Mouse (Mus musculus) midbrain, embryonic 16.5 days (tissue): Measurements from ENCODE around the gene Tarbp2. TPM values are rescaled to one million over a fixed set of nuclear protein-coding genes. Genes with fewer than 3 reads are reported as not detected.

Experiments
- ATAC-seq: fragments of 200-750 bp; cut with Nextera tagmentation; 2 replicates; pipeline ENCODE4 v1.8.0; 2017; ENCODE audit warnings: moderate TSS enrichment
- H3K27ac ChIP-seq: fragments of 300-500 bp; sonication (generic); 2 replicates; pipeline ENCODE4 v1.5.1; 2014; ENCODE audit warnings: mild to moderate bottlenecking, low read length, mixed read lengths
- H3K27me3 ChIP-seq: fragments of 300-500 bp; sonication (generic); 2 replicates; pipeline ENCODE4 v1.6.1; 2014; ENCODE audit warnings: low read depth, low read length, mixed read lengths; ENCODE audit not compliant: control insufficient read depth, insufficient read depth
- H3K36me3 ChIP-seq: fragments of 300-500 bp; sonication (generic); 2 replicates; pipeline ENCODE4 v1.6.1; 2014; ENCODE audit warnings: mild to moderate bottlenecking, low read length, moderate library complexity, mixed read lengths; ENCODE audit not compliant: control insufficient read depth, insufficient read depth
- H3K4me1 ChIP-seq: fragments of 300-500 bp; sonication (generic); 2 replicates; pipeline ENCODE4 v1.6.1; 2014; ENCODE audit warnings: mild to moderate bottlenecking, low read length, mixed read lengths; ENCODE audit not compliant: control insufficient read depth, insufficient read depth
- H3K4me2 ChIP-seq: fragments of 300-500 bp; sonication (generic); 2 replicates; pipeline ENCODE4 v1.6.1; 2014; ENCODE audit warnings: mild to moderate bottlenecking, low read length, mixed read lengths
- H3K4me3 ChIP-seq: fragments of 300-500 bp; sonication (generic); 2 replicates; pipeline ENCODE4 v1.5.1; 2014; ENCODE audit warnings: low read depth, mild to moderate bottlenecking, low read length, moderate library complexity, mixed read lengths
- H3K9ac ChIP-seq: fragments of 300-500 bp; sonication (generic); 2 replicates; pipeline ENCODE4 v1.6.1; 2014; ENCODE audit warnings: low read depth, low read length, mixed read lengths
- H3K9me3 ChIP-seq: fragments of 300-500 bp; sonication (generic); replicated peaks from 2 replicates; pipeline ENCODE4 v1.6.1; 2014; ENCODE audit warnings: mild to moderate bottlenecking, low read length, mixed read lengths; ENCODE audit not compliant: control insufficient read depth, poor library complexity, severe bottlenecking
- WGBS: fragments of 180-500 bp; shearing (Covaris S2); extraction: QIAGEN DNeasy Blood & Tissue Kit; methylation state at CpG from one replicate; pipeline ENCODE4 v1.1.7; 2014; 5-methylcytosine and 5-hydroxymethylcytosine counted together
- polyA plus RNA-seq: library from polyadenylated mRNA; unstranded; fragments of >200 nt; fragmentation: Nextera tagmentation; extraction: Ambion mirVana; gene quantifications from 2 replicates; pipeline ENCODE4 v1.2.1, GENCODE M21; 2015

The Tarbp2 gene
- polyA plus RNA-seq, 1 experiment from 2014 or later: 105 TPM

DNA sequence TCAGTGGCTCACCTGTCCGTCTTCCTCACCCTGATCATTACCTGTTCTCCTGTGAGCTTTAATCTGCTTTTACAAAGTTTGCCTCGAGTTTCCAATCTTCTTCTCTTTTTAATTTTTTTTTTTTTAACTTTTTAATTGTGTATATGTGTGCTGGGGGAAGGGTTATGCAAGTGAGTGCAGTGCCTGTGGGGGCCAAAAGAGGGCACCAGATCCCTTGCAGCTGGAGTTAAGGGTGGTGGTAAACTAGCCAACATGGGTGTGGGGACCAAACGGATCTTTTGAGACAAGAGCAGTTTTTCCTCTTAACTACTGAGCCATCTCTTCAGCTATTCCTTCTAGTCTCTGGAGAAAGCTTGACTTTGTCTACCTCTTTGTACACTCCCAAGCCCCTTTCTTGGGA, 9.9 kb downstream of the Tarbp2 start:
- no peak overlapping the region for H3K9ac ChIP-seq
- H3K4me2 ChIP-seq: no peak overlapping the region
- 81% methylated on average over 3 of the region's 3 CpGs for WGBS
- ATAC-seq: no peak
- no peaks in the 10 kb centered on the region for H3K4me1 ChIP-seq
- H3K27ac ChIP-seq: no peak overlapping the region
- H3K9me3 ChIP-seq: no peaks in the 10 kb centered on the region
- H3K27me3 ChIP-seq: no peaks in the 10 kb centered on the region
- peaks cover 12% of the 10 kb centered on the region for H3K36me3 ChIP-seq
- no peak overlapping the region for H3K4me3 ChIP-seq

DNA sequence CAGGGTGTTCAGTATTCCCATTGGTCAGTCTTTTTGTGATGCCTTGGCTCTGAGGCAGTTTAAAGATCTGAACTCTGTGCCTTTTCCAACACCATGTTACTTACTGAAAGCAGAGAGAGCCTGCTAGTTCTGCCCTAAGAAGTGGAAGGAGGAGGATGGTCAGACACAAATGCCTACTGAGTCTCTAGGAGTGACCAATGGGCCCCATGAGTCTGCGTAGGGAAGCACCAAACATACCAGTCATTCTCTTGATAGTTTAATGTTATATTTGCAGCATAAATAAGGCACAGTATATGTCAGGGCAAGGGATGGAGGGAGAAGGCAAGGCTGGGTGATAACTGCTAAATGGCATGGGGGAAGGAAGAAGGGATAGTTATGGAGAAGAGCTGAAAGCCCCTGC, 10.4 kb downstream of the Tarbp2 start:
- Histone ChIP-seq H3K27ac (no peak overlapping the region), H3K9ac (no peak overlapping the region), H3K27me3 (no peaks in the 10 kb centered on the region), H3K4me1 (no peaks in the 10 kb centered on the region), H3K36me3 (peaks cover 12% of the 10 kb centered on the region), H3K9me3 (no peaks in the 10 kb centered on the region), H3K4me3 (no peak overlapping the region), H3K4me2 (no peak overlapping the region)
- 94% methylated on average over 1 of the region's 1 CpGs for WGBS
- ATAC-seq: no peak

DNA sequence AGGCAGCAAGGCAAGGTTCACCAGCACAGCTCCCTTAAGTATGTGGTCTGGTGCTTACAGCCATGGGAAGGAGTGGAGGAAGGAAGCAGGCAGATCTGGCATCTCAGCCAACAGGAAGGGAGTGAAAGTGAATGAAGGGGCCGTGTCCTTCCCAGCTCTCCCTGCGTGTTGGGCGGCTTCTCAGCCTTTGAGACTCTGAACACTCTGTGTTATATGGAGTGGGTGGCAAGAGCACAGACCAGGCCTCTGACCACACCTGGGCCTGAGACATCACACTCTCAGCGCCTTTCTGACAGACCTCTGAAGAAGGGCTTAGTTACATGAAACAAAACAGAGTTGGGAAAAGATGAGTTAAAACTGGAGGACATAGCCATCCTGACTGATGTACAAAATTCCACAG, 12.6 kb downstream of the Tarbp2 start:
- no peak for ATAC-seq
- H3K9me3 ChIP-seq: no peaks in the 10 kb centered on the region
- H3K27ac ChIP-seq: no peak overlapping the region
- H3K27me3 ChIP-seq: no peaks in the 10 kb centered on the region
- WGBS: 91% methylated on average over 4 of the region's 4 CpGs
- H3K4me1 ChIP-seq: no peaks in the 10 kb centered on the region
- H3K4me2 ChIP-seq: no peak overlapping the region
- H3K9ac ChIP-seq: no peak overlapping the region
- H3K36me3 ChIP-seq: peaks cover 12% of the 10 kb centered on the region
- no peak overlapping the region for H3K4me3 ChIP-seq

DNA sequence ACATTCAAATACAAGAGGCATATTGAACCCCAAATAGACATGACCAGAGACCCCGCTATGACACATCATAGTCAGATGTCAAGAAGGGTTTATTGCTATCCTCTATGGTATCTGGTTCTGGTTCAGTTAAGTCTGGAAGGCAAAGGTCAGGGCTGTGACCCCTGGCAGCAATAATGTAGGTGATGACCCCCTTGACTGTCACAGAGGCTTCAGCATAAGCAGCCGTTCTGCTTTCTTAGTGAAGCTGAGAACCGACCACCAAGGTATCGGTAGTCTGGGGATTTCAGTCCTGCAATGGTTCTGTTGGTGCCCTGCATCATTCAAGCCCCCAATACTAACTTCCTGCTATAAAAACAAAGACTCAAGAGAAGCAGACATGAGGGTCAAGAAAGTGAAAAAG, 13.6 kb downstream of the Tarbp2 start:
- Histone ChIP-seq H3K4me1 (no peaks in the 10 kb centered on the region), H3K27me3 (no peaks in the 10 kb centered on the region), H3K4me3 (no peak overlapping the region), H3K36me3 (peaks cover 16% of the 10 kb centered on the region), H3K4me2 (no peak overlapping the region), H3K27ac (no peak overlapping the region), H3K9ac (no peak overlapping the region), H3K9me3 (no peaks in the 10 kb centered on the region)
- WGBS: 91% methylated on average over 4 of the region's 4 CpGs
- no peak for ATAC-seq

DNA sequence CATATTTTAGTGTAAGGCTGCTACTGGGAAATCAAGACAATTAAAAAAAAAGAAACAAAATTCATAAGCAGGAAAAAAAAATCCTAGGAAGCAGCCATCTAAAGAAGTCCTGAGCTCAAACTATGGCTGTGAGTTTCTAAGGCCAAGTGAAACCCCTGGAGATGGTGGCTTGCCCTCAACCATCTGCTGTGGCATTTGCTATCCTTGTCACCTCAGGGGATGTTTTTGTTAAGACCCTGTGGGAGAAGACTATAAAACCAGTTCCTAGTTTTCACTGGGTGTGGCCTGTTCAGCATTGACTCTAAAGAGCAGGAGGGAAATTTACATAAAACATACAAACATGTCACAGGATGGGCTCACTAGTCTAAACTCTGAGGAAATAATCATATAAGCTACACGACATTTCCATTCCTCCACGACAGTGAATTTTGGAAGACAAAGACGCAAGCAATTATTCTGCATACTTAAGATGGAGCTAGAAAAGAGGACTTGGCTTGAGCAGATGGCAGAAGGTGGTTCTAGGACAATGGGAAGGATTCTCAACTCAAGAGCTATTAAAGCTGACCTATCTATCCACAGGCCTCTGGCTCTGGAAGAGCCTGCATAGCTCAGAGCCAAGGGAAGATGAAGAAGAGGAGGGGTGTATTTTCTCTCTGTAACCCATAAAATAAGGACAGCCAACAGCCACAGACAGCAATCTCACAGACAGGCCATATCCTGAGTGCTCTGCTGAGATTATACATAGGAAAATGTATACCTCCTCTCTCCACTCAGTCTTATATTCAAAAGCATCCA, 14.3 kb downstream of the Tarbp2 start:
- WGBS: 83% methylated on average over 3 of the region's 3 CpGs
- H3K4me2 ChIP-seq: no peak overlapping the region
- H3K27me3 ChIP-seq: no peaks in the 10 kb centered on the region
- no peak for ATAC-seq
- H3K4me1 ChIP-seq: no peaks in the 10 kb centered on the region
- no peak overlapping the region for H3K27ac ChIP-seq
- H3K4me3 ChIP-seq: no peak overlapping the region
- H3K9me3 ChIP-seq: no peaks in the 10 kb centered on the region
- H3K36me3 ChIP-seq: peaks cover 16% of the 10 kb centered on the region
- H3K9ac ChIP-seq: no peak overlapping the region

DNA sequence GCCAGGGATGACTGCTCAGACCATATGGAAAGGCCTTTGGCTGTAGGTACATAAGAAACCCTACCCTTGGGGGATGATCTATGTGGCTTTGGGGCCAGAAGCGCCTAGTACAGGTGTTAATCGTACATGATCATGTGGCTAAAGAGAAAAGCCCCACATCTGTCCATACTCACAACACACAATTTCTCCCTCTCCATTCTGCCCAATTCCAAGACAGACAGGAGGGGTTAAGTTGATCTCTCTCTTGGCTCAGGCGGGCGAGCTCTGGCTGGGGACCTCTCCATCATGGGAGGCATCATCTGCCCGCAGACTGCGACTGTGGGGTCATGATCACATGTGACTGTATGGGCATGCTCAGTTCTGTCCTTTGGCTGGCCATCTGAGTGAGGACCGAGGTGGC, 15.9 kb downstream of the Tarbp2 start:
- WGBS: 98% methylated on average over 7 of the region's 7 CpGs

DNA sequence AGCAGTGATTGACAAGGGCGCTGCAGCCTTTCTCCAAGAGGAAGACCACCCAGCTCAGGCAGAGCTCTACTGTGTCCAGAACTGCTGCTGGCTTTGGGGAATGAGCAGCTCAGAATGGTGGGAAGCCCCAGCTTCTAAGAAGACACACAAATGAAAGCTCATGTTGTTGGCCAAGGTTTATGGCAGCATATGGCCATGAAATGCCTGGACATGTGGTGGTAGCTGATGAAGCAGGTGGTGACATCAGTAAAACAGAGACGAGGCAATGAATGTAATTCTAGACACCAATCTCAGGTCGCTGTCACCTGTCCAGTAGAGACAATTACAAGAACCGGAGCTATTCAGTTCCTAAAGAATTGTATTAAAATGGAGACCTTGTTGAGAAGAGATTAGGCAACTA, 26.8 kb downstream of the Tarbp2 start:
- Histone ChIP-seq H3K27ac (no peak overlapping the region), H3K27me3 (no peaks in the 10 kb centered on the region), H3K4me2 (no peak overlapping the region), H3K36me3 (peaks cover 14% of the 10 kb centered on the region; the same call in 1 of the 2 replicates), H3K4me1 (no peaks in the 10 kb centered on the region; the same call in 1 of the 2 replicates), H3K9me3 (no peaks in the 10 kb centered on the region), H3K4me3 (no peak overlapping the region), H3K9ac (no peak overlapping the region)
- 97% methylated on average over 4 of the region's 4 CpGs for WGBS
- ATAC-seq: no peak

More for the DNA sequence above, 15.9 kb downstream of the Tarbp2 start:
- H3K9me3 ChIP-seq: no peaks in the 10 kb centered on the region
- H3K4me1 ChIP-seq: no peaks in the 10 kb centered on the region
- no peak overlapping the region for H3K4me2 ChIP-seq
- no peak overlapping the region for H3K9ac ChIP-seq
- H3K27ac ChIP-seq: no peak overlapping the region
- H3K4me3 ChIP-seq: no peak overlapping the region
- ATAC-seq: no peak
- peaks cover 13% of the 10 kb centered on the region for H3K36me3 ChIP-seq
- H3K27me3 ChIP-seq: no peaks in the 10 kb centered on the region

DNA sequence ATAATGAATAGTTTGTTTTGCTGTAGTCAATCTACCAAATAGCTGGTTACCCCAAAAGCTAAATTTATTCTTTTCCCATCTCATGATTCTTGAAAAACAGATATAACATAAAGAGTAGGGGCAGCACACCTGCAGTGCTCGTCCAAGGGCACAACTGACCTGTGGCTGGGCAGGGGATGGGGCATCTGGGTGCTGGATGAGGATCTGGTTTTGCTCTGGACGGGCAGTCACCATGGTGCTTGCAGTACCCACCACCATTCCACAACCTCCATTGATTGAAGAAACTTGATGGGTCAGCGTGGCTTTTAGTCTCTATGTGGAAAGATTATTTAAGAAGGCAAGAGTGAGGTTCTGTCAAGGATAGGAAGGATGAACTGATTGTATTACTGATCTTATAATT, 28.3 kb downstream of the Tarbp2 start:
- H3K4me2 ChIP-seq: no peak overlapping the region
- no peak overlapping the region for H3K27ac ChIP-seq
- no peaks in the 10 kb centered on the region for H3K27me3 ChIP-seq
- no peak overlapping the region for H3K4me3 ChIP-seq
- H3K9ac ChIP-seq: no peak overlapping the region
- H3K9me3 ChIP-seq: no peaks in the 10 kb centered on the region
- H3K4me1 ChIP-seq: no peaks in the 10 kb centered on the region; the same call in 1 of the 2 replicates
- no peak for ATAC-seq
- peaks cover 7% of the 10 kb centered on the region for H3K36me3 ChIP-seq
- WGBS: 85% methylated on average over 3 of the region's 3 CpGs

DNA sequence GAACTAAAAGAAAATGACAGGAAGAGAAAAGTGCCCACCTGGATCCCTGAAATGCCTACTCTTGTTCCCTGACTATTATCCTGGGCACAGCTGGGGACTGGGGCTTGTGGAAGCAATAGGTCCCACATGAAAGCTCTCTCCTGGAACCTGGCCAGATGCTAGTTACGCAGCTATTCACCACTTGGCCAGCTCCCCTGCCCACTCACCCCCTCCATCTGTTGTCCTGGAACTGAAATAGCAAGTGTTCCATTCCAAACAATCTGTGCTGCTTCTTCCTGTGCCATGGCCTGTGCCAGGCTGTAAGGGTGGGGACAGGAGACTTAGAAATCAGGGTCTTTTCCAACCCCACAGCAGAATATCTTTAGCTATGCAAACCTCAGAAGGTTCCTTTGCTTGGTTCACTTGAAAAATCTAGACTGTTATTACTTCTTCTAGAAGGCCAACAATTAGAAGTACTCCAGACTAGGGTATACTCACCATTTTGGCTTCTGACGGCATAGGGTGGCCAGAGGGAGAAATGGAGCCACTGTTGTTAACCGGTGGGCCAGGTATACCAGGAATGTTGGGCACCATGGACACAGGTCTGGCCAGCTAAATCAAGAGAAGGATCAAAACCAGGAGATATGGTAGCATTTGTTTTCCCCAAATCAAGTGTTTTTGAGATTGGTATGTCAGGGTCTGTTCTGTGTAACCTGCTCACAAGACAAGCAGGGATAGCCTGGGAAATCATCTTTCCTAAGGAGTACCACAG, 28.9 kb downstream of the Tarbp2 start:
- WGBS: 74% methylated on average over 3 of the region's 3 CpGs
- Histone ChIP-seq H3K27ac (no peak overlapping the region), H3K4me3 (no peak overlapping the region), H3K36me3 (peaks cover 7% of the 10 kb centered on the region), H3K9me3 (no peaks in the 10 kb centered on the region), H3K27me3 (no peaks in the 10 kb centered on the region), H3K4me1 (no peaks in the 10 kb centered on the region; the same call in 1 of the 2 replicates), H3K4me2 (no peak overlapping the region), H3K9ac (no peak overlapping the region)
- ATAC-seq: no peak
